Mouse (Mus musculus) stomach, postnatal 0 days (tissue): ENCODE measurements around the gene Oxct2a. TPM values are rescaled to one million over a fixed set of nuclear protein-coding genes. Genes with fewer than 3 reads are reported as not detected.
"Not testable (repeated sequence)": the region's sequence is repeated elsewhere in the genome, so short reads cannot be mapped to it uniquely, and the experiment has no call there.

ENCODE experiments used
- ATAC-seq: fragments of 200-750 bp; cut with Nextera tagmentation; 2 replicates; pipeline ENCODE4 v1.8.0; 2017; ENCODE audit not compliant: low FRiP score, low TSS enrichment
- DNase-seq: peaks from one replicate; pipeline ENCODE4 v3.0.0-alpha.2; 2016; ENCODE audit warnings: low spot score
- H3K27ac ChIP-seq: fragments of 300-500 bp; sonication (generic); replicated peaks from 2 replicates; pipeline ENCODE4 v1.5.1; 2014; ENCODE audit warnings: mild to moderate bottlenecking, control low read depth
- H3K27me3 ChIP-seq: fragments of 300-500 bp; sonication (generic); 2 replicates; pipeline ENCODE4 v1.6.1; 2014; ENCODE audit warnings: low read length; ENCODE audit not compliant: control insufficient read depth, insufficient read depth
- H3K36me3 ChIP-seq: fragments of 300-500 bp; sonication (generic); 2 replicates; pipeline ENCODE4 v1.6.1; 2014; ENCODE audit warnings: low read length, mixed read lengths; ENCODE audit not compliant: control insufficient read depth, insufficient read depth
- H3K4me1 ChIP-seq: fragments of 300-500 bp; sonication (generic); replicated peaks from 2 replicates; pipeline ENCODE4 v1.6.1; 2014; ENCODE audit warnings: antibody characterized with exemption; ENCODE audit not compliant: control insufficient read depth, insufficient read depth
- H3K4me2 ChIP-seq: fragments of 300-500 bp; sonication (generic); replicated peaks from 2 replicates; pipeline ENCODE4 v1.6.1; 2014; ENCODE audit warnings: low read depth, mild to moderate bottlenecking, control low read depth, moderate library complexity
- H3K4me3 ChIP-seq: fragments of 300-500 bp; sonication (generic); 2 replicates; pipeline ENCODE4 v1.5.1; 2014; ENCODE audit warnings: low read depth, low read length, control low read depth
- H3K9ac ChIP-seq: fragments of 300-500 bp; sonication (generic); 2 replicates; pipeline ENCODE4 v1.6.1; 2014; ENCODE audit warnings: mild to moderate bottlenecking, low read length, control low read depth, mixed read lengths
- H3K9me3 ChIP-seq: fragments of 300-500 bp; sonication (generic); 2 replicates; pipeline ENCODE4 v1.6.1; 2016; ENCODE audit warnings: low read length; ENCODE audit not compliant: control insufficient read depth
- CTCF ChIP-seq: IDR thresholded peaks from 2 replicates; pipeline ENCODE4 v1.5.1; 2016; ENCODE audit warnings: antibody characterized with exemption, low read depth, mild to moderate bottlenecking, moderate library complexity
- EP300 ChIP-seq: optimal IDR thresholded peaks from 2 replicates; pipeline ENCODE3; 2016; ENCODE audit warnings: antibody characterized with exemption
- WGBS: fragments of 180-500 bp; shearing (Covaris S2); extraction: QIAGEN DNeasy Blood & Tissue Kit; methylation state at CpG from one replicate; pipeline ENCODE4 v1.1.7; 2014; 5-methylcytosine and 5-hydroxymethylcytosine counted together
- polyA plus RNA-seq: library from polyadenylated mRNA; unstranded; fragments of >200 nt; fragmentation: Nextera tagmentation; extraction: Ambion mirVana; gene quantifications from 2 replicates; pipeline ENCODE4 v1.2.1, GENCODE M21; 2015

Gene Oxct2a
- polyA plus RNA-seq, 1 experiment from 2014 or later = not detected

GRCm38 (mm10) chr4:123292989-123293388 is 30.4 kb downstream of the Oxct2a start:
- DNase-seq (no peak), ATAC-seq (no peak)
- H3K27me3 ChIP-seq = no peaks in the 10 kb centered on the region
- H3K36me3 ChIP-seq = peaks cover 40% of the 10 kb centered on the region
- WGBS = 84% methylated on average over 7 of the region's 7 CpGs
- H3K9ac ChIP-seq = no peak overlapping the region
- no peaks in the 10 kb centered on the region for H3K9me3 ChIP-seq
- no peak overlapping the region for H3K4me3 ChIP-seq
- no peaks in the 10 kb centered on the region for H3K4me1 ChIP-seq
- H3K27ac ChIP-seq = no peak overlapping the region
- H3K4me2 ChIP-seq = no peak overlapping the region
- TF ChIP-seq CTCF (no peak), EP300 (no peak)

- no peak for TF ChIP-seq CTCF
- TF ChIP-seq EP300 = no peak
Measured at GRCm38 (mm10) chr4:123292390-123292789, 31.0 kb downstream of the Oxct2a start.

GRCm38 (mm10) chr4:123289038-123289437 is 34.4 kb downstream of the Oxct2a start:
- Histone ChIP-seq H3K4me2 (no peak overlapping the region), H3K4me3 (no peak overlapping the region), H3K27me3 (no peaks in the 10 kb centered on the region), H3K9ac (no peak overlapping the region), H3K36me3 (peaks cover 25% of the 10 kb centered on the region), H3K9me3 (no peaks in the 10 kb centered on the region), H3K4me1 (peaks cover 2% of the 10 kb centered on the region; the same call in 1 of the 2 replicates), H3K27ac (no peak overlapping the region)
- DNase-seq (peak; percentile 12), ATAC-seq (no peak)
- 91% methylated on average over 12 of the region's 12 CpGs for WGBS
- TF ChIP-seq EP300 (no peak), CTCF (no peak)

More at GRCm38 (mm10) chr4:123292390-123292789, 31.0 kb downstream of the Oxct2a start:
- Histone ChIP-seq H3K9ac (no peak overlapping the region), H3K9me3 (no peaks in the 10 kb centered on the region), H3K27me3 (no peaks in the 10 kb centered on the region), H3K4me3 (no peak overlapping the region), H3K36me3 (peaks cover 38% of the 10 kb centered on the region), H3K27ac (no peak overlapping the region), H3K4me1 (no peaks in the 10 kb centered on the region), H3K4me2 (no peak overlapping the region)
- ATAC-seq = no peak
- no peak for DNase-seq
- 88% methylated on average over 3 of the region's 3 CpGs for WGBS

GRCm38 (mm10) chr4:123286790-123287189 is 36.6 kb downstream of the Oxct2a start:
- no peak overlapping the region for H3K27ac ChIP-seq
- 77% methylated on average over 2 of the region's 2 CpGs for WGBS
- peaks cover 12% of the 10 kb centered on the region for H3K36me3 ChIP-seq
- no peaks in the 10 kb centered on the region for H3K9me3 ChIP-seq
- TF ChIP-seq CTCF = no peak
- no peak for TF ChIP-seq EP300
- DNase-seq = no peak
- no peak overlapping the region for H3K4me3 ChIP-seq
- H3K27me3 ChIP-seq = no peaks in the 10 kb centered on the region
- no peak for ATAC-seq
- H3K9ac ChIP-seq = no peak overlapping the region
- no peak overlapping the region for H3K4me2 ChIP-seq
- peaks cover 3% of the 10 kb centered on the region; the same call in 1 of the 2 replicates for H3K4me1 ChIP-seq

GRCm38 (mm10) chr4:123284731-123285624 is 38.5 kb downstream of the Oxct2a start:
- Histone ChIP-seq H3K27me3 (no peaks in the 10 kb centered on the region), H3K36me3 (peaks cover 12% of the 10 kb centered on the region), H3K4me1 (peaks cover 3% of the 10 kb centered on the region; the same call in 1 of the 2 replicates), H3K9ac (no peak overlapping the region), H3K4me3 (peak overlapping the region; percentile 49; the same call in 1 of the 2 replicates), H3K4me2 (peak overlapping the region; percentile 73), H3K27ac (no peak overlapping the region), H3K9me3 (no peaks in the 10 kb centered on the region)
- DNase-seq (peak; percentile 9), ATAC-seq (no peak)
- TF ChIP-seq CTCF (no peak), EP300 (no peak)
- WGBS = 67% methylated on average over 6 of the region's 6 CpGs

GRCm38 (mm10) chr4:123283675-123284064 is 39.8 kb downstream of the Oxct2a start:
- DNase-seq (peak; percentile 54), ATAC-seq (peak; percentile 50; the same call in 1 of the 2 replicates)
- H3K4me1 ChIP-seq, H3K9me3 ChIP-seq, H3K27me3 ChIP-seq, H3K36me3 ChIP-seq: not testable (repeated sequence)
- peak overlapping the region; percentile 49 for H3K4me3 ChIP-seq
- 0 out of 2 replicates have a peak overlapping the region, but pooled peaks have one; percentile 18 for H3K27ac ChIP-seq
- peak overlapping the region; percentile 73 for H3K4me2 ChIP-seq
- H3K9ac ChIP-seq = peak overlapping the region; percentile 57
- 0% methylated on average over 9 of the region's 15 CpGs for WGBS

GRCm38 (mm10) chr4:123282915-123283674 is 40.3 kb downstream of the Oxct2a start:
- H3K9me3 ChIP-seq, H3K36me3 ChIP-seq, H3K27me3 ChIP-seq, H3K4me1 ChIP-seq: not testable (repeated sequence)
- H3K27ac ChIP-seq = peak overlapping the region; percentile 58; the same call in 1 of the 2 replicates
- H3K9ac ChIP-seq = peak overlapping the region; percentile 57
- under 1% methylated on average over 30 of the region's 55 CpGs for WGBS
- peak overlapping the region; percentile 73 for H3K4me2 ChIP-seq
- peak; percentile 50 for DNase-seq
- peak; percentile 62 for ATAC-seq
- peak overlapping the region; percentile 49 for H3K4me3 ChIP-seq
